Mouse (Mus musculus): Measurements from ENCODE around the gene Tlcd1. TPM values are rescaled to one million over a fixed set of nuclear protein-coding genes. Genes with fewer than 3 reads are reported as not detected.
A peak's percentile ranks its signal among the peaks of the same experiment; 100 is the strongest.

Gene Tlcd1
- polyA plus RNA-seq, 1 experiment from 2014 or later: 10.1 TPM

DNA sequence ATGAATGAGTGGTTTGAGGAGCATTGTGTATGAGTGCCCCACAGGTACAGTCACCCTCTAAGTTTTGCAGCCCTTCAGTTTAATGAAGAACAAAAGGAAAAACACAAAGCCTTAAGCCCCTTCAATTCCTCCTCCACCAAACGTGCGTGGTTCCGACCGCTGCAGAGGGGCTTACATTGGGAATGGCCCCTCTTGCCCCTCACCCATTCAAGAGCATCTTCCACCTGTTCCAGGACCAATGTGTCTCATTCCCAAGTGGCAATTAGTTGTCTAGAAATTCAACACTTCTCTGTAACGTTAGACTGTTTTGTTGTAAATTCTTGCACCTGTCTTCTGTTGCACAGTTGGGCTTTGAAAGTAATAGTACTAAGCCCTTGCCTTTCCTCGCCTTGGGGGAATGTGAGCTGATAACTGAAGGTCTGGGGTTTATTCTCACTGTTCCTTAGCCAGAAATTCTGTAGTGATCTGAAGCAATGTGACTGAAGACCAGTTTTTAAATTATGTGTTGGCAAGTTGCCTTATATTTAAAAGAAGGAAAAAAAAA, 20.3 kb upstream of the Tlcd1 start:
- H3K36me3 ChIP-seq (ENCODE audit: control insufficient read depth, insufficient read depth, low read length): peaks cover 34% of the 10 kb centered on the region
- WGBS: 56% methylated on average over 6 of the region's 6 CpGs
- H3K9ac ChIP-seq (ENCODE audit: low read depth, low read length): no peak overlapping the region
- no peaks in the 10 kb centered on the region for H3K9me3 ChIP-seq (replicated peaks; ENCODE audit: control insufficient read depth, low read length, poor library complexity, severe bottlenecking)
- no peaks in the 10 kb centered on the region for H3K27me3 ChIP-seq (ENCODE audit: control insufficient read depth, insufficient read depth, low read depth, low read length)
- no peak overlapping the region for H3K4me2 ChIP-seq (ENCODE audit: low read length)
- H3K4me3 ChIP-seq (ENCODE audit: low read depth, low read length): no peak overlapping the region
- H3K27ac ChIP-seq (ENCODE audit: low read length): no peak overlapping the region; the same call in 1 of the 2 replicates
- ATAC-seq: no peak
- peaks cover 10% of the 10 kb centered on the region; the same call in 1 of the 2 replicates for H3K4me1 ChIP-seq (ENCODE audit: control insufficient read depth, insufficient read depth, low read length)

GRCm38 (mm10) chr11:78159096-78159495, 17.4 kb upstream of the Tlcd1 start:
- Histone ChIP-seq H3K4me2 (ENCODE audit: low read length) (no peak overlapping the region), H3K36me3 (ENCODE audit: control insufficient read depth, insufficient read depth, low read length) (peaks cover 30% of the 10 kb centered on the region), H3K4me1 (ENCODE audit: control insufficient read depth, insufficient read depth, low read length) (peaks cover 27% of the 10 kb centered on the region), H3K27me3 (ENCODE audit: control insufficient read depth, insufficient read depth, low read depth, low read length) (no peaks in the 10 kb centered on the region), H3K9ac (ENCODE audit: low read depth, low read length) (no peak overlapping the region), H3K4me3 (ENCODE audit: low read depth, low read length) (no peak overlapping the region), H3K9me3 (replicated peaks; ENCODE audit: control insufficient read depth, low read length, poor library complexity, severe bottlenecking) (no peaks in the 10 kb centered on the region), H3K27ac (ENCODE audit: low read length) (no peak overlapping the region)
- ATAC-seq: peak; percentile 14; the same call in 1 of the 2 replicates
- 27% methylated on average over 2 of the region's 2 CpGs for WGBS

- Histone ChIP-seq H3K4me2 (ENCODE audit: low read length) (no peak overlapping the region), H3K27ac (ENCODE audit: low read length) (no peak overlapping the region), H3K4me3 (ENCODE audit: low read depth, low read length) (no peak overlapping the region), H3K36me3 (ENCODE audit: control insufficient read depth, insufficient read depth, low read length) (peaks cover 28% of the 10 kb centered on the region), H3K4me1 (ENCODE audit: control insufficient read depth, insufficient read depth, low read length) (peaks cover 25% of the 10 kb centered on the region), H3K9me3 (replicated peaks; ENCODE audit: control insufficient read depth, low read length, poor library complexity, severe bottlenecking) (no peaks in the 10 kb centered on the region), H3K27me3 (ENCODE audit: control insufficient read depth, insufficient read depth, low read depth, low read length) (no peaks in the 10 kb centered on the region), H3K9ac (ENCODE audit: low read depth, low read length) (no peak overlapping the region)
- no peak for ATAC-seq
- 78% methylated on average over 7 of the region's 7 CpGs for WGBS
Observed at GRCm38 (mm10) chr11:78159557-78159956, 17.0 kb upstream of the Tlcd1 start.

DNA sequence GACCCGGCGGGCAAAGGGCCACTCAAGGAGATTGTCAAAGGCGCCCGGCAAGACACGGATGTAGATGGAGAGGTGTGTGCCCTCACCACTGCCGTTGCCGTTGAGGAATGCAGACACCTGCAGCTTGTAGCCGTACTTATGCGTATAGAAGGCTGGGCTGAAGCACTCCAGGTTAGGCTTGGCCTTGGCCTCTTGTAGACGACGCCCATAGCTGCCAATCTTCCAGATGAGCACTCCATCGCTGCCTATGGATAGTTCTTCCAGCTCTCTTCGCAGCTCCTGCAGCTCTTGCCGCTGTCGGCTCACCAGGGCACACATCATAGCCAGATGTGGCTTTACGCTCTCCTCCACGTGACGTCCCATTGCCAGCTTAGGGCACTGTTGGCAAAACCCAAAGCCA, 16.3 kb upstream of the Tlcd1 start:
- H3K4me1 ChIP-seq (ENCODE audit: control insufficient read depth, insufficient read depth, low read length): peaks cover 22% of the 10 kb centered on the region
- 90% methylated on average over 18 of the region's 18 CpGs for WGBS
- H3K27me3 ChIP-seq (ENCODE audit: control insufficient read depth, insufficient read depth, low read depth, low read length): no peaks in the 10 kb centered on the region
- no peak for ATAC-seq
- peaks cover 24% of the 10 kb centered on the region for H3K36me3 ChIP-seq (ENCODE audit: control insufficient read depth, insufficient read depth, low read length)
- H3K4me3 ChIP-seq (ENCODE audit: low read depth, low read length): no peak overlapping the region
- H3K9me3 ChIP-seq (replicated peaks; ENCODE audit: control insufficient read depth, low read length, poor library complexity, severe bottlenecking): no peaks in the 10 kb centered on the region
- no peak overlapping the region for H3K9ac ChIP-seq (ENCODE audit: low read depth, low read length)
- H3K27ac ChIP-seq (ENCODE audit: low read length): no peak overlapping the region
- no peak overlapping the region for H3K4me2 ChIP-seq (ENCODE audit: low read length)

- Histone ChIP-seq H3K4me2 (ENCODE audit: low read length) (no peak overlapping the region), H3K27ac (ENCODE audit: low read length) (no peak overlapping the region), H3K4me1 (ENCODE audit: control insufficient read depth, insufficient read depth, low read length) (peaks cover 23% of the 10 kb centered on the region), H3K9me3 (replicated peaks; ENCODE audit: control insufficient read depth, low read length, poor library complexity, severe bottlenecking) (no peaks in the 10 kb centered on the region), H3K27me3 (ENCODE audit: control insufficient read depth, insufficient read depth, low read depth, low read length) (no peaks in the 10 kb centered on the region), H3K36me3 (ENCODE audit: control insufficient read depth, insufficient read depth, low read length) (peaks cover 24% of the 10 kb centered on the region), H3K4me3 (ENCODE audit: low read depth, low read length) (no peak overlapping the region), H3K9ac (ENCODE audit: low read depth, low read length) (no peak overlapping the region)
- ATAC-seq: no peak
- 91% methylated on average over 3 of the region's 3 CpGs for WGBS
Observed at GRCm38 (mm10) chr11:78160675-78161074, 15.8 kb upstream of the Tlcd1 start.

DNA sequence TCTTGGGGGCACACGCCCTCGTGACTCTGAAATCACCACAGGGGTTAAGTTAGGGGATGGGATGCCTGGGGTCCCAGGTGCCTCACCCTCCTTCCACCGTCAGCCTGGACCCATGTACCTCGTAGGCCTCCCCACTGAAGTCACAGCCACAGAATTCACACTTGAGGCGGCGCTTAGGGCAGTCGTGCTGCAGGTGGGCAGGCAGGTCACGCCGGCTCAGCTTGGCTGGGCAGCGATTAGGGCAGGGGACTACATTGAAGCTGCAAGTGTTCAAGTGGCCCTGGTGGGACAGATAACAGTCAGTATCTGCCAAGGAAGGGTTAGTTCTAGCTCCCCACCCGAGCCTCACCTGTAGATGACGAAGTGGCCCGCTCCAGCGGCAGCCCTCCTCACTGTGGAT, 15.3 kb upstream of the Tlcd1 start:
- H3K36me3 ChIP-seq (ENCODE audit: control insufficient read depth, insufficient read depth, low read length): peaks cover 24% of the 10 kb centered on the region

GRCm38 (mm10) chr11:78161968-78162367, 14.5 kb upstream of the Tlcd1 start:
- Histone ChIP-seq H3K27ac (ENCODE audit: low read length) (peak overlapping the region; percentile 63), H3K4me3 (ENCODE audit: low read depth, low read length) (no peak overlapping the region), H3K36me3 (ENCODE audit: control insufficient read depth, insufficient read depth, low read length) (peaks cover 24% of the 10 kb centered on the region), H3K4me2 (ENCODE audit: low read length) (peak overlapping the region; percentile 67), H3K27me3 (ENCODE audit: control insufficient read depth, insufficient read depth, low read depth, low read length) (no peaks in the 10 kb centered on the region), H3K9me3 (replicated peaks; ENCODE audit: control insufficient read depth, low read length, poor library complexity, severe bottlenecking) (no peaks in the 10 kb centered on the region), H3K4me1 (ENCODE audit: control insufficient read depth, insufficient read depth, low read length) (peaks cover 31% of the 10 kb centered on the region), H3K9ac (ENCODE audit: low read depth, low read length) (0 out of 2 replicates have a peak overlapping the region, but pooled peaks have one; percentile 17)
- ATAC-seq: no peak
- WGBS: 61% methylated on average over 4 of the region's 4 CpGs

More for the DNA sequence above, 15.3 kb upstream of the Tlcd1 start:
- H3K4me3 ChIP-seq (ENCODE audit: low read depth, low read length): no peak overlapping the region
- ATAC-seq: no peak
- H3K4me1 ChIP-seq (ENCODE audit: control insufficient read depth, insufficient read depth, low read length): peaks cover 28% of the 10 kb centered on the region
- no peaks in the 10 kb centered on the region for H3K27me3 ChIP-seq (ENCODE audit: control insufficient read depth, insufficient read depth, low read depth, low read length)
- no peak overlapping the region for H3K4me2 ChIP-seq (ENCODE audit: low read length)
- no peaks in the 10 kb centered on the region for H3K9me3 ChIP-seq (replicated peaks; ENCODE audit: control insufficient read depth, low read length, poor library complexity, severe bottlenecking)
- 93% methylated on average over 14 of the region's 14 CpGs for WGBS
- H3K27ac ChIP-seq (ENCODE audit: low read length): no peak overlapping the region
- no peak overlapping the region for H3K9ac ChIP-seq (ENCODE audit: low read depth, low read length)

DNA sequence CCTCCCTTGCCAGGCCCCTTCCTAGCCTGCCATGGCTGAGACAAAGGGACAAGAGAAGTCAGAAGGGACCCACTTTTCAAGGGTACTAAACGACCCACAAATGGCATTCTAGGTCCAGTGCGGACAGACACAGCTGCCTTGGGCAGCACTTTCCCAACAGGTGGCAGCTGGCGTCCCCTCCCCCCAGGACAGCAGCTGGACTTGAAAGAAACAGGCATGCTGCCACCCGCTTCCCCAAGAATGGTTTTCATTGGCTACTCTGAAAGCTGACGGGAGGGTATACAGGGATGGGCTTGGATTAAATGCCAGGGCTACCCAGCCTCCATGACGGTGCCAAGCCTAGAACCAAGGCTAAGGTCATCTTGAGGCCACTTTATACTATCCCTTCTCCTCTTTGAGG, 14.0 kb upstream of the Tlcd1 start:
- no peak for ATAC-seq
- peak overlapping the region; percentile 98; the same call in 1 of the 2 replicates for H3K4me3 ChIP-seq (ENCODE audit: low read depth, low read length)
- no peaks in the 10 kb centered on the region for H3K9me3 ChIP-seq (replicated peaks; ENCODE audit: control insufficient read depth, low read length, poor library complexity, severe bottlenecking)
- peaks cover 31% of the 10 kb centered on the region for H3K4me1 ChIP-seq (ENCODE audit: control insufficient read depth, insufficient read depth, low read length)
- H3K27me3 ChIP-seq (ENCODE audit: control insufficient read depth, insufficient read depth, low read depth, low read length): no peaks in the 10 kb centered on the region
- H3K4me2 ChIP-seq (ENCODE audit: low read length): peak overlapping the region; percentile 67
- 32% methylated on average over 6 of the region's 6 CpGs for WGBS
- H3K9ac ChIP-seq (ENCODE audit: low read depth, low read length): peak overlapping the region; percentile 17; the same call in 1 of the 2 replicates
- peaks cover 24% of the 10 kb centered on the region for H3K36me3 ChIP-seq (ENCODE audit: control insufficient read depth, insufficient read depth, low read length)
- peak overlapping the region; percentile 63 for H3K27ac ChIP-seq (ENCODE audit: low read length)

DNA sequence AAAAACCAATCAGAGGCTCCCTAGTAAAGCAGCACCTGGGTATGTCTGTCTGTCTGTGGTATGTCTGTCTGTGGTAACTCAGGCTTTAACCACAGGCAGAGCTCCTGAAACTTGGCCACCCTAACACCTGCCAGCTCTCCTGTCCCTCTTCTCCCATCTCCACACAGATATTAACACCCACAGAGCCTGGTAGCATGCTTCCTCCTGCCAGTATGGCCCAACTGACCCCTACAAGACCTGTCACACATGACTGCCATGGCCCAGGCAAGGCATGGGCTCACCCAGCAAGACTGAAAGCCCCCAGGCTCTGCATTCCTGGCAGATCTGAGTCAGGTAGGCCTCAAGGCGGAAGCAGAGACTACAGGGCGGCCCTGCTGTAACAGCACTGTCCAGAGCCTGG, 13.5 kb upstream of the Tlcd1 start:
- Histone ChIP-seq H3K4me3 (ENCODE audit: low read depth, low read length) (peak overlapping the region; percentile 98), H3K36me3 (ENCODE audit: control insufficient read depth, insufficient read depth, low read length) (peaks cover 23% of the 10 kb centered on the region), H3K9ac (ENCODE audit: low read depth, low read length) (peak overlapping the region; percentile 99), H3K4me2 (ENCODE audit: low read length) (peak overlapping the region; percentile 67), H3K27ac (ENCODE audit: low read length) (peak overlapping the region; percentile 96), H3K27me3 (ENCODE audit: control insufficient read depth, insufficient read depth, low read depth, low read length) (no peaks in the 10 kb centered on the region), H3K4me1 (ENCODE audit: control insufficient read depth, insufficient read depth, low read length) (peaks cover 31% of the 10 kb centered on the region), H3K9me3 (replicated peaks; ENCODE audit: control insufficient read depth, low read length, poor library complexity, severe bottlenecking) (no peaks in the 10 kb centered on the region)
- WGBS: 76% methylated on average over 2 of the region's 2 CpGs
- ATAC-seq: no peak

Measured in midbrain, embryonic 16.5 days (tissue).